Mouse (Mus musculus) adrenal gland, adult 8-10 months (tissue): ENCODE measurements at regions not wholly inside any gene's neighbourhood (a gene's known extent, or its start where the extent isn't known, plus 50 kb on each side); places are given as distances from the start of the nearest gene placed in this dataset.

Experiments used
- DNase-seq: peaks from one replicate; pipeline ENCODE4 v3.0.0; 2022

GRCm38 (mm10) chr9:30520853-30521439 lies 94.0 kb downstream of the Snx19 start:
- no peak for DNase-seq

DNA sequence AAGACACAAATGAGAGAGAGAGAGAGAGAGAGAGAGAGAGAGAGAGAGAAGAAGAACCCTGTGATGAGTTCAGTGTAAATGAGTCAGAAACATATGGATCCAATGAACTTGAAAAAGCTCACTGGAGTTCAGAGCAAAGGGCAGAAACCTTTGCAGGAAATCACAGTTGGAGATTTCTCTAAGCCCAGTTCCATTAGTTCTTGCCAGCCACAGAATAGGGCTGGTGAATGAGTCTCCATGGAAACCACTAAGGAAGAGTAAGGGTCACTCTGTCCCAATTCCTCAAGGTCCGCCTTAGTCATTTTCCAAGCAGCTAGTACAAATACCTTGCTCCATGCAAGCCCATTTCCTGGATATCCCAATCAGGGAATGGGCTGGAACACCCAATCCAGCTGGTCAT lies 93.2 kb downstream of the Snx19 start:
- DNase-seq, result no peak

DNA sequence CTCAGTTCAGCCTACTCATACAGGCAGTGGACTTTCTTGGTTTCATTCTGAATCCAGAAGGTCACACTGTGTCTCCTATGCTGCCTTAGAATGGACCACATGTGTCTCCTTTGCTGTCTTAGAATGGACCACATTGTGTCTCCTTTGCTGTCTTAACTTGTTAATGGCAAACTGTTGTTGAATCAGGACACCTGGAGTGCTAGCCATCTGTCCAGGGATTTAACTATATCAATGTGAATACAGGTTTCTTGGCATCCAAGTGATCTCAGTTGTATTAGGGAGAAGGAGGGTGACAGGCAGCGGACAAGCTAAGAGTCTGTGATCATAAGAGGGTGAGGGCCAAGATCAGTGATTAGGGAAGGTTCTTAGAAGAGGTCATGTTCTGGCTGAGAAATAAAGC lies 92.3 kb downstream of the Snx19 start:
- no peak for DNase-seq
